Mouse (Mus musculus) cerebellum, adult 8-10 months (tissue): ENCODE results near the gene Hdac4.

ENCODE experiments used
- DNase-seq: peaks from one replicate; pipeline ENCODE4 v3.0.0; 2022

Hdac4 gene

DNA sequence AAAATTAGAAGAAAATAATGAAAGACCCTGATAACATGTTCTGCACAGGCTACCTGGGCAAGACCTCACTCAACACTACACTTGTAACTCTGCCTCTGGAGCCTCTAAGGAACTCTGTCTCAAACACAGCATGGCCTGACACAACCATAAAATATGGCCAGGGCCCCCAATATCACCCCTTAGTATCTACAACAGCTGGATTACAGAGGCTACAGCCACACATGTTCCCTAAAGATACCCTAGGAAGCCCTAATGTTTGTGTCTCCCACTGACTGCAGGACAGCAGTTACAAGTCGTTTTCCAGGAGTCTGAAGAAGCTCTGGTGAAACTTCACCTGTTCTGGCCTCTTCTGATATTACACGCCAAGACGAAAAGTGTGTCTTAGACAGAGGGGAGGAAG lies 65.7 kb downstream of the Hdac4 start:
- no peak for DNase-seq

- no peak for DNase-seq
Observed at GRCm38 (mm10) chr1:92127785-92128184, 67.7 kb downstream of the Hdac4 start.

GRCm38 (mm10) chr1:92127366-92127765 lies 68.1 kb downstream of the Hdac4 start:
- no peak for DNase-seq

DNA sequence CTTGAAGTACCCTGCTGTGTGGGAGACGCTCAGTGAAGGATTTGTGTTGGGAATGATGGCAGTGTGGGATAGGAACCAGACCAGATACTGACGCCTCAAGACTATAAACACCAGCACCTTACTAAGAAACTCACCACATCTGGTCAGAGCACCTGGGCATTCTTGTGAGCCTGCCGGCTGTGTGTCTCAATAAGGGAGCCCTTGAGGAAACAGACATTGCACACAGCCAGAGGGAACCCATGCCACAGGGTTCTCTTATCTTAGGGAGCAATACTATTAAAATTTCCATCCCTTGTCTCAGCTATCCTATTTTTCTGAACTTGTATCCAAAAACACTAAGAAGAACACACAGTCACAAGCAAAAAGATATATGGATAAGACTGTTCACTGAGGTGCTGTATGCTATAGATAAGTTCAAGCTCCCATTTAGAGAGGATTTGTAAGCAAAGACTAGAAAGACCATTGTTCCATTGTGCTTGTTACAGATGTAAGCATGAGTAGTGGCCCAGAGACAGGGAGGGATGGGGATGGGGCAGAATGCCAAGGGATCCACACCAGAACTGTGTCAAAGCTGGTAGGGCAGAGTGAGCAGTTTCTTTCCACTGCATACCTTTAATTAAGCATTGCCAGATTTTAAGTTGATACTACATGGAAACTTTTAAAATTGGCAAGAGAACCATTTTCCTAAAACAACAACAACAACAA lies 70.8 kb downstream of the Hdac4 start:
- no peak for DNase-seq

GRCm38 (mm10) chr1:92119303-92119702 lies 76.2 kb downstream of the Hdac4 start:
- no peak for DNase-seq

GRCm38 (mm10) chr1:92117597-92117996 lies 77.9 kb downstream of the Hdac4 start:
- DNase-seq, result no peak

DNA sequence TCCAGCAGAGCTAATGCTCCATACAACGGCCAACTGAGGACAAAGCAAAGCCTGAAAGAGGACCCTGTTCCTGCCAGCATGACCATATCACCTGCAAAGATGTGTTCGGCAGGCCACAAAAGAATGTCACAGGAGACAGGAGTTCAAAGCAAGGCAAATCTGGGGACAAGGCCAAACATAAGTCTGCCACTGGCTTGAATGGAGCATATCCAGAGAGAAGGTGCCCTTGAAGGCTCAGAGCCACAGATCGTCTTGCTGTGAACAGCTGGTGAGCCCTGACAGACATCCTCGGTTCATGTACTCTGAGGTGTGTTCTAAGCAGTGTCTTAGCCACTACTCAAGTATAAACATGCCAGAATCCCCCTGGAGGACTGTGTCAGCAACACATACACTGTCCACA lies 79.3 kb downstream of the Hdac4 start:
- no peak for DNase-seq

- DNase-seq, result no peak
Observed at GRCm38 (mm10) chr1:92114091-92114490, 81.4 kb downstream of the Hdac4 start.

GRCm38 (mm10) chr1:92113243-92114009 lies 82.1 kb downstream of the Hdac4 start:
- no peak for DNase-seq

- DNase-seq, result no peak
Observed at GRCm38 (mm10) chr1:92112591-92112990, 82.9 kb downstream of the Hdac4 start.

- no peak for DNase-seq
Observed at GRCm38 (mm10) chr1:92111551-92111950, 83.9 kb downstream of the Hdac4 start.

DNA sequence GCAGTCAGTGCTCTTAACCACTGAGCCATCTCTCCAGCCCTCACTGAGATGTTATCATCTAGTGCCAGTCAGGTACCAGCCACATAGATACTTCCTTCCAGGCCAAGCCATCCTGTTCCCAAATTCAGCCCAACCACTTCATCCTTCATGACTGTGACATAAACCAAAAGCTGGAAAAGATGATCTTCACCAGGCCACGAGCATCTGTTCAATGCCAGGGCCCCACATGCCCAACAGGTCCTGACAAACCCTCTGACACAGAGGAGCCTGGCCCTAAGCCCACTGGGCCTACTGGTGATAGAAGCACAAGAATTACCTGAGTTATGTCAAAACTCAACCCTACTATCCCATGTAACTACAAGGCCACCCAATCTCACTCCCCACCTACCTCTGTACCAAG lies 84.5 kb downstream of the Hdac4 start:
- no peak for DNase-seq

DNA sequence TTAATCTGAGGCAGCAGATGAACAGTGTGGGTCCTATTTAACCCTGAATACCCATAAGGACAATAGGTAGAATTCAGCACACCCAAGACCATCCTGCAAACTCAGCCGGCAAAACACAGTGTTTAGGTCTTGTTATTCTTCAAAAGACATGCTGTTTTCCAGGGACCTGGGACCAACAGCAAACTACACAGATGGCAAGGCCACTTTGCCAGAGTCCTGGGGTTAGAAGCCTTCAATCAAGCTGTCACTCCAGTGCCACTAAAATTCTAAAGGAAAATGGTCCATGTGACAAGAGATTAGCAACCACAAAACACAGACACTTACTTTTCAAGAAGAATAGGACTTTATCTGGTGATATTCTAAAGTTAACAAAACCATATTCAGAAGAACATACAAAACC lies 86.3 kb downstream of the Hdac4 start:
- peak; percentile 61 for DNase-seq

GRCm38 (mm10) chr1:92108556-92108955 lies 86.9 kb downstream of the Hdac4 start:
- DNase-seq, result no peak

DNA sequence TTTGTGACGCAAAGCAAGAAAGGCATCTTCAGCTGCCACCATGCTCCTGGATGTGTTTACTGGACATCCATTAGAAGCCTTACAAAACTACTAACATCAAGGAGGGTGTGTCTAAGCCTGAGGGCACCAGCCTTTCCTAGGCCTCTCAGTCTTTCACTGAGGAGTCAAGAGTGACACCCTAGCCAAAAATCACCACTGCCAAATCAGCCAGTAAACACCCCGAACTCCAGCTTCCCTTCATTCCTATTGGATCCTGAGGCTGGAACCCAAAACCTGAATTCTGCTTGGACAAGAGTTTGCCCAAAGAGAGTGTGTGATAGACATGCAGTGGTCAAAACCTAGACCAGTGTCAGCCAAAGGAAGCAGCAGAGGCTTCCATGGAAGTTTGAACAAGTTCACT lies 87.5 kb downstream of the Hdac4 start:
- DNase-seq, result no peak

DNA sequence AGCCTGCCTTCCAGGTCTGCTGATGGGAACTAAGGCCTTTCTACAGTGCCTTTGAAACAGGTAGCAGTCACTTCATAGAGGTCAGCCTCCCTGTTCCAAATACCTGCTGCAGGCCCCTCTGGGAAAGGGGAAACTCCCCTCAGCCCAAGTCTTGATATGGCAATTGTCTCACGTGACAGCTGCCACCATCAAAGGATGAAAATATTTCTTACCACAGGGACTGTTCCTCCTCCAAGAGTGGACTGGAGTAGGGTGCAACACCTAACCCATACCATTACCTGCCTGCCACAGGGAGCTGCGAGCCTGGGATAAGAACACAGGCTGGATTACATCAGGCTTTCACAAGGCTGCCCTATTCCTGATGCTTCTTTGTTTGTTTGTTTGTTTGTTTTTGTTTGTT lies 88.0 kb downstream of the Hdac4 start:
- DNase-seq, result no peak

DNA sequence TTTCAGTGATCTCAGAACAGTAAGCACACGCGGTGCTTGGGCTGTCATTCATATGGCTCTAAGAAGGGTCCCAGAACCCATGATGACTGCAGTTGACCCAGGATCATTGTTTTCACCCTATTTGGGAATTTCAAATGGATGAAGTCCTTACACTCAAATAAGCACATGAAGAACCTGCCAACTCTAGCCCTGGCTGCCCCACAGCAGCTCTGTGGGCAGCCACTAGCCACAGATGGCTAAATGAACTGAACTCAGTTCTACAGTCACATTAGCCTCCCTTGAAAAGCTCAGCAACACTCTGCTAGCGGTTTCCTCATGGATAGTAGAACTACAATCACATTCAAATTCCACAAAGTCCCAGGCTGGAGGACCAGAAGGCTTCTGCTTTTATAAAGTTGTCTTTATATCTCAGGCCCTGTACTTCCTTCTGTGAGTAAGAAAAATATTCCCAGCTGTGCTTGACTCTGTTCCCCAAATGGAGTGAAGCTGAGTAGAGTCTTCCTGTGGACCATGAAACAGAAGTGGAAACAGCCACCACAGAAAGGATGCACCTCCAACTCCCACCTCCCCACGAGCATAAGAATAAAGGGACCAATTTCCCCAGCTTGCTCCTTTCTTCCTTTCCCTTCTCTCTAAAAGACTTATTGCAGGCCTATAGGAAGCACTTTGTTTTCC lies 88.9 kb downstream of the Hdac4 start:
- peak; percentile 55 for DNase-seq

DNA sequence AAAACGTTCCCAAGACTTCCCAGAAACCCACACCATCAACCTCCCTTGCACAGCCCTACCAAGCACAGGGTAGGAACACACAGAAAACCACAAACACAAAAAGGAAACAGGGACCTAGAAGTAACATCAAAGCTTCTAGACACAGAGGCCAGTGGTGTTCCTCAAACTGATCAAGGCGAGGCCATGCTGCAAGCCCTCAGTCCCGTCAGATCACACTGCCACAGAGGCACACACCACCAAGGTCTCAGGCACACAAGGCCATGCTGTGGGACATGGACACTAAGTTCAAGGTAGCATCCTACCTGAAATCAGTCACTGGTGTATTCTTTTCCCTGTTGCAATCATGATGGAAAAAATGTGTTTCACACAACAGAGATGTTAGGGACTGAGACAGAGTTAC lies 90.8 kb downstream of the Hdac4 start:
- DNase-seq, result no peak

GRCm38 (mm10) chr1:92103971-92104370 lies 91.5 kb downstream of the Hdac4 start:
- DNase-seq, result no peak

- no peak for DNase-seq
Observed at GRCm38 (mm10) chr1:92103377-92103776, 92.1 kb downstream of the Hdac4 start.

- no peak for DNase-seq
Observed at GRCm38 (mm10) chr1:92102825-92103224, 92.7 kb downstream of the Hdac4 start.

- no peak for DNase-seq
Observed at GRCm38 (mm10) chr1:92100371-92100891, 95.1 kb downstream of the Hdac4 start.

DNA sequence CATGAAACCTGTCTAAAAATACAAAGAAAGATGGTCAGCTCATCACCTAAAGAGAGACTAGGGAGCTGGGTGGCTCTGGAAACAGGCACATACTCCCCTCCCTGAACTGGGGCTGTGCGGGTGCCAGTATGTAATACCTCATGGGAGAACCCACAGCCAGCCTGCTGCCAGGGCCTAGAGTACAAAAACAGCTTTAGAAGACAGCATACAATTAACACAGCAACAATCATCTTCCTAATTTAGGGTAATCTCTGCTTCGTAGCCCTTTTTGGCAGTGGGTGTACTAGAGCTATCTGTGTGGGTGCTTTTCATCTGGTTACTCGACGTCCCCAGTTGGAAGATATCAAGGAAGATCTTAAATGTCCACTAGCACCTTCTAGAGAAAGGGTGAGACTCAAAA lies 95.5 kb downstream of the Hdac4 start:
- no peak for DNase-seq

GRCm38 (mm10) chr1:92099502-92099901 lies 96.0 kb downstream of the Hdac4 start:
- no peak for DNase-seq
